ENCODE assay signal across 12 mouse cellular contexts in the genomic region with DNA sequence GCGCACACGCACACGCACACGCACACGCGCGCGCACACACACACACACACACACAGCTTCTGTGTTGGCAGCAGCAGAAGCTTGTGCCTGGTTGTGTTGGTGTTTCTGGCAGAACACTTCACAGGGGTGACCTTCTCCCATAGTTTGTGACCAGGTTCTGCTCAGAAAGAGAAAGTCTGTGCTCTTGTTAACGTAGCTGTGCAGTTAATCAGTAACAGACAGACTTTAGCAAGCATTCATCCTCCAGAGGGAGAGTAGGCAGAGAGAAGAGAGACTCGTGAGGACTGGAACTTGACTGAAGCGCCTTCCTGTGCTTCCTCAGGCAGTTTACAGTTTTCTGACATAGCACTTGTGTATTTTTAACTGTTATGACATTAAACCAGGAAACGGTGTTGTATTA. TPM values are rescaled to one million over a fixed set of nuclear protein-coding genes. Genes with fewer than 3 reads are reported as not detected.
A peak's percentile ranks its signal among the peaks of the same experiment; 100 is the strongest.
DNase-seq lines count a peak whose midpoint lies in the region; ATAC-seq and TF ChIP-seq lines count a peak whose summit lies in the region.
"Had no signal": no experiment of that assay in that cellular context is flagged by ENCODE, and none has a peak within 500 bp of the region (broad histone marks: within the 10 kb centered on the region; RNA-seq: fewer than 3 reads in every experiment).

No protein-coding gene starts in this region.

- no peak for ATAC-seq in kidney, embryonic 14.5 days (ENCODE audit: low FRiP score, low TSS enrichment)
- peak; percentile 96 for ATAC-seq in Patski
- peak; percentile 53 for ATAC-seq in liver, embryonic 13.5 days (ENCODE audit: low read depth)
- ATAC-seq in forebrain, embryonic 13.5 days, result no peak
- ATAC-seq in midbrain, embryonic 15.5 days (replicated peaks), result no peak

- TF ChIP-seq CTCF in Patski (IDR thresholded peaks at IDR 0.05), result no peak

- in situ Hi-C loops in Patski (cut with MboI; ENCODE audit: low pct_unique_long_range_greater_than_20kb), result no loop called here

- no peak overlapping the region for H3K4me3 ChIP-seq in kidney, embryonic 14.5 days (ENCODE audit: low read length)
- no peak overlapping the region for H3K4me3 ChIP-seq in liver, embryonic 13.5 days (replicated peaks)
- H3K4me3 ChIP-seq in forebrain, embryonic 13.5 days, result no peak overlapping the region
- no peak overlapping the region for H3K4me3 ChIP-seq in midbrain, embryonic 15.5 days
- H3K4me3 ChIP-seq: neural tube, embryonic 13.5 days had no signal

- no peaks in the 10 kb centered on the region for H3K9me3 ChIP-seq in kidney, embryonic 14.5 days (ENCODE audit: control insufficient read depth, low read length)
- H3K9me3 ChIP-seq in liver, embryonic 13.5 days (replicated peaks), result no peaks in the 10 kb centered on the region
- no peaks in the 10 kb centered on the region for H3K9me3 ChIP-seq in forebrain, embryonic 13.5 days (replicated peaks)
- H3K9me3 ChIP-seq in midbrain, embryonic 15.5 days, result no peaks in the 10 kb centered on the region
- H3K9me3 ChIP-seq: neural tube, embryonic 13.5 days had no signal

- peak; percentile 80 for DNase-seq in kidney, adult 11 months
- no peak for DNase-seq in Patski (ENCODE audit: low read depth, low spot score)
- DNase-seq in kidney, adult 8-10 months, result peak; percentile 57 to 91
- no peak for DNase-seq in liver, embryonic 13.5 days
- DNase-seq in cerebellum, adult 11 months, result no peak
- DNase-seq: cerebellum, adult 9-10 months; lung, postnatal 14 days had no signal

- no peaks in the 10 kb centered on the region for H3K36me3 ChIP-seq in kidney, embryonic 14.5 days (ENCODE audit: control insufficient read depth, insufficient read depth, low read length)
- H3K36me3 ChIP-seq in liver, embryonic 13.5 days, result no peaks in the 10 kb centered on the region
- no peaks in the 10 kb centered on the region for H3K36me3 ChIP-seq in forebrain, embryonic 13.5 days (ENCODE audit: poor library complexity, severe bottlenecking)
- H3K36me3 ChIP-seq in midbrain, embryonic 15.5 days (replicated peaks), result no peaks in the 10 kb centered on the region
- H3K36me3 ChIP-seq: neural tube, embryonic 13.5 days had no signal

- no peak overlapping the region for H3K27ac ChIP-seq in kidney, embryonic 14.5 days (ENCODE audit: low read depth, low read length)
- no peak overlapping the region for H3K27ac ChIP-seq in liver, embryonic 13.5 days
- no peak overlapping the region for H3K27ac ChIP-seq in forebrain, embryonic 13.5 days
- H3K27ac ChIP-seq in midbrain, embryonic 15.5 days, result no peak overlapping the region
- H3K27ac ChIP-seq: neural tube, embryonic 13.5 days had no signal

- H3K9ac ChIP-seq in kidney, embryonic 14.5 days (ENCODE audit: low read depth, low read length), result no peak overlapping the region
- no peak overlapping the region for H3K9ac ChIP-seq in liver, embryonic 13.5 days
- no peak overlapping the region for H3K9ac ChIP-seq in forebrain, embryonic 13.5 days
- H3K9ac ChIP-seq in midbrain, embryonic 15.5 days, result no peak overlapping the region
- H3K9ac ChIP-seq: neural tube, embryonic 13.5 days had no signal

- WGBS in kidney, embryonic 14.5 days, result 78% methylated on average over 12 of the region's 12 CpGs
- 61% methylated on average over 12 of the region's 12 CpGs for WGBS in liver, embryonic 13.5 days (ENCODE audit: insufficient replicate concordance)
- 77% methylated on average over 12 of the region's 12 CpGs for WGBS in forebrain, embryonic 13.5 days
- 84% methylated on average over 12 of the region's 12 CpGs for WGBS in midbrain, embryonic 15.5 days

- CTCF ChIA-PET in Patski (lab: Charles Lee), result interaction anchor here (1.0 to 2.2 kb wide), 4 partner anchors 10 to 45 kb away, joined by 3 to 6 read pairs (median 4); no protein-coding TSS in a partner anchor

- no peak overlapping the region for H3K4me2 ChIP-seq in kidney, embryonic 14.5 days (replicated peaks; ENCODE audit: low read depth, low read length)
- no peak overlapping the region for H3K4me2 ChIP-seq in liver, embryonic 13.5 days
- H3K4me2 ChIP-seq in forebrain, embryonic 13.5 days, result no peak overlapping the region
- H3K4me2 ChIP-seq in midbrain, embryonic 15.5 days, result no peak overlapping the region
- H3K4me2 ChIP-seq: heart, embryonic 11.5 days; neural tube, embryonic 13.5 days had no signal

- no peaks in the 10 kb centered on the region for H3K4me1 ChIP-seq in kidney, embryonic 14.5 days (ENCODE audit: control insufficient read depth, insufficient read depth, low read length)
- H3K4me1 ChIP-seq in liver, embryonic 13.5 days (replicated peaks), result no peaks in the 10 kb centered on the region
- 0 out of 2 replicates have a peak, but pooled peaks cover 3% of the 10 kb centered on the region for H3K4me1 ChIP-seq in forebrain, embryonic 13.5 days
- H3K4me1 ChIP-seq in midbrain, embryonic 15.5 days, result 0 out of 2 replicates have a peak, but pooled peaks cover 4% of the 10 kb centered on the region

- H3K27me3 ChIP-seq in kidney, embryonic 14.5 days (ENCODE audit: control insufficient read depth, insufficient read depth, low read length), result no peaks in the 10 kb centered on the region
- no peaks in the 10 kb centered on the region for H3K27me3 ChIP-seq in Patski
- no peaks in the 10 kb centered on the region for H3K27me3 ChIP-seq in liver, embryonic 13.5 days
- H3K27me3 ChIP-seq in forebrain, embryonic 13.5 days, result no peaks in the 10 kb centered on the region
- no peaks in the 10 kb centered on the region for H3K27me3 ChIP-seq in midbrain, embryonic 15.5 days (replicated peaks)
- H3K27me3 ChIP-seq: neural tube, embryonic 13.5 days had no signal

- POLR2A ChIA-PET in Patski (lab: Charles Lee), result no interaction called here

RNA-seq across cellular contexts. Expression of a gene that starts 45.3 kb away (rescaled TPM):
- polyA plus RNA-seq in kidney, embryonic 14.5 days (2014; fragmentation: Nextera tagmentation; extraction: Ambion mirVana), result 22.1 and 60.8 TPM in 2 replicates
- polyA plus RNA-seq in Patski (2021), result 108 TPM
- 2.7 and 3.5 TPM in 2 replicates for polyA plus RNA-seq in liver, embryonic 13.5 days (2015; fragmentation: Nextera tagmentation; extraction: Ambion mirVana)
- polyA plus RNA-seq in forebrain, embryonic 13.5 days (2015; fragmentation: Nextera tagmentation; extraction: Ambion mirVana), result 12.4 and 14.0 TPM in 2 replicates
- 18.1 and 19.3 TPM in 2 replicates for polyA plus RNA-seq in midbrain, embryonic 15.5 days (2015; fragmentation: Nextera tagmentation; extraction: Ambion mirVana)

Comparison
In these comparisons a context has a peak if more than half of its experiments do, and no peak if none do; other contexts are left out.
1. DNase-seq: peak in kidney, adult 11 months (single experiment) and kidney, adult 8-10 months (2 of 2); none in Patski (single experiment), liver, embryonic 13.5 days (single experiment) and cerebellum, adult 11 months (single experiment).
2. ATAC-seq: peak in Patski (single experiment) and liver, embryonic 13.5 days (single experiment); none in kidney, embryonic 14.5 days (single experiment), forebrain, embryonic 13.5 days (single experiment) and midbrain, embryonic 15.5 days (single experiment).